Mouse (Mus musculus) testis, adult 2 months (tissue): ENCODE measurements around the gene Gpx3.
"Not testable (repeated sequence)": the region's sequence is repeated elsewhere in the genome, so short reads cannot be mapped to it uniquely, and the experiment has no call there.

ENCODE experiments used
- CTCF ChIP-seq: fragments of 200-500 bp; IDR thresholded peaks from 2 replicates; pipeline ENCODE4 v1.5.1; 2012; ENCODE audit warnings: low read depth, mild to moderate bottlenecking, inconsistent platforms, low read length, moderate library complexity; ENCODE audit not compliant: control insufficient read depth, insufficient read depth, insufficient replicate concordance
- POLR2A ChIP-seq: fragments of 200-500 bp; IDR thresholded peaks from 2 replicates; pipeline ENCODE4 v1.6.1; 2012; ENCODE audit warnings: low read depth, mild to moderate bottlenecking, inconsistent platforms, low read length, moderate library complexity; ENCODE audit not compliant: control insufficient read depth

- TF ChIP-seq CTCF, POLR2A: not testable (repeated sequence)
Measured at GRCm38 (mm10) chr11:54896646-54897045, 5.6 kb upstream of the Gpx3 start.
